Mouse (Mus musculus) kidney, adult 2 months (tissue): Measurements from ENCODE around the gene Galnt18.

Experiments
- CTCF ChIP-seq: fragments of 200-500 bp; conservative IDR thresholded peaks from 2 replicates; pipeline ENCODE4 v1.5.1; 2011; ENCODE audit warnings: low read depth, mild to moderate bottlenecking, control low read depth, low read length, moderate library complexity, mixed read lengths; ENCODE audit not compliant: insufficient read depth, insufficient read length
- POLR2A ChIP-seq: fragments of 200-500 bp; IDR thresholded peaks from one replicate; pipeline ENCODE4 v1.6.1; 2011; ENCODE audit warnings: low read depth, low read length, control low read depth

DNA sequence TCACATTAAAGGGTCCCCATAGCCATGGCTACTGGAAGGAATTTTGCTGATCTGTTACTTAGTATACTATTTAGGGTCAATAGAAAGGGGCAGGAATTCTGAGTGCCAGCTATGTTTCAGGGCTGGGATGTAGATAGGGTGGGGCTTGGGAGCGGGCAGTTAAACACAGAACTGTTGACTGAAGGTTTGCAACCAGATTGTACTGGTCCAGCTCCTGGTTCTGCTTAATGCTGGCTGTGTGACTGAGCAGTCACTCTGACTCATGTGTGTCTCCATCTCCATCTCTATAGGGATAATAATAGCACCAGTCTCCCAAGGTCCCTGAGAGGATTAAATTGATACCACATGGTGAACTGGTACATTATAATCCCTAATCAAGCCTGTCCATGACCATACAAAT lies 258.9 kb downstream of the Galnt18 start:
- TF ChIP-seq CTCF (no peak), POLR2A (no peak)
